Mouse (Mus musculus) forebrain, embryonic 13.5 days (tissue): ENCODE measurements at regions not wholly inside any gene's neighbourhood (a gene's known extent, or its start where the extent isn't known, plus 50 kb on each side); places are given as distances from the start of the nearest gene placed in this dataset.
"Not testable (repeated sequence)": the region's sequence is repeated elsewhere in the genome, so short reads cannot be mapped to it uniquely, and the experiment has no call there.

Experiments used
- ATAC-seq: fragments of 200-750 bp; cut with Nextera tagmentation; 2 replicates; pipeline ENCODE4 v1.8.0; 2017
- H3K27ac ChIP-seq: fragments of 300-500 bp; sonication (generic); 2 replicates; pipeline ENCODE4 v1.5.1; 2015; ENCODE audit warnings: inconsistent platforms, mild to moderate bottlenecking, moderate library complexity
- H3K27me3 ChIP-seq: fragments of 300-500 bp; sonication (generic); 2 replicates; pipeline ENCODE4 v1.6.1; 2015; ENCODE audit warnings: mild to moderate bottlenecking, inconsistent platforms
- H3K36me3 ChIP-seq: fragments of 300-500 bp; sonication (generic); 2 replicates; pipeline ENCODE4 v1.6.1; 2015; ENCODE audit warnings: mild to moderate bottlenecking, inconsistent platforms; ENCODE audit not compliant: poor library complexity, severe bottlenecking
- H3K4me1 ChIP-seq: fragments of 300-500 bp; sonication (generic); 2 replicates; pipeline ENCODE4 v1.6.1; 2015; ENCODE audit warnings: inconsistent platforms
- H3K4me2 ChIP-seq: fragments of 300-500 bp; sonication (generic); 2 replicates; pipeline ENCODE4 v1.6.1; 2015; ENCODE audit warnings: inconsistent platforms, mild to moderate bottlenecking, moderate library complexity
- H3K4me3 ChIP-seq: fragments of 300-500 bp; sonication (generic); 2 replicates; pipeline ENCODE4 v1.5.1; 2015; ENCODE audit warnings: mild to moderate bottlenecking, inconsistent platforms
- H3K9ac ChIP-seq: fragments of 300-500 bp; sonication (generic); 2 replicates; pipeline ENCODE4 v1.6.1; 2015; ENCODE audit warnings: mild to moderate bottlenecking, inconsistent platforms
- H3K9me3 ChIP-seq: fragments of 300-500 bp; sonication (generic); replicated peaks from 2 replicates; pipeline ENCODE4 v1.6.1; 2016; ENCODE audit warnings: inconsistent platforms
- WGBS: fragments of 180-500 bp; shearing (Covaris S2); methylation state at CpG from one replicate; pipeline ENCODE4 v1.1.7; 2015; 5-methylcytosine and 5-hydroxymethylcytosine counted together

GRCm38 (mm10) chr2:17858326-17858725, 127.1 kb upstream of the Nebl start:
- ATAC-seq, result no peak
- Histone ChIP-seq H3K4me1 (peaks cover 34% of the 10 kb centered on the region), H3K36me3 (no peaks in the 10 kb centered on the region), H3K27ac (no peak overlapping the region), H3K27me3 (peaks cover 2% of the 10 kb centered on the region; the same call in 1 of the 2 replicates), H3K9me3 (no peaks in the 10 kb centered on the region), H3K9ac (no peak overlapping the region), H3K4me2 (no peak overlapping the region), H3K4me3 (no peak overlapping the region)
- 63% methylated on average over 8 of the region's 8 CpGs for WGBS

- no peak overlapping the region for H3K27ac ChIP-seq
- peaks cover 31% of the 10 kb centered on the region for H3K4me1 ChIP-seq
- 92% methylated on average over 11 of the region's 11 CpGs for WGBS
- no peaks in the 10 kb centered on the region for H3K36me3 ChIP-seq
- no peak overlapping the region for H3K4me3 ChIP-seq
- H3K9ac ChIP-seq, result no peak overlapping the region
- no peak for ATAC-seq
- no peak overlapping the region for H3K4me2 ChIP-seq
- no peaks in the 10 kb centered on the region for H3K9me3 ChIP-seq
- H3K27me3 ChIP-seq, result no peaks in the 10 kb centered on the region
Observed at GRCm38 (mm10) chr2:17855566-17856264, 124.5 kb upstream of the Nebl start.

GRCm38 (mm10) chr2:17854088-17854487, 122.8 kb upstream of the Nebl start:
- Histone ChIP-seq H3K4me1 (peaks cover 28% of the 10 kb centered on the region), H3K9ac (no peak overlapping the region), H3K4me2 (no peak overlapping the region), H3K4me3 (no peak overlapping the region), H3K9me3 (no peaks in the 10 kb centered on the region), H3K36me3 (no peaks in the 10 kb centered on the region), H3K27me3 (no peaks in the 10 kb centered on the region), H3K27ac (no peak overlapping the region)
- WGBS, result 37% methylated on average over 3 of the region's 3 CpGs
- ATAC-seq, result no peak

- no peak overlapping the region for H3K27ac ChIP-seq
- H3K4me1 ChIP-seq, result peaks cover 28% of the 10 kb centered on the region
- H3K4me2 ChIP-seq, result peak overlapping the region; percentile 45
- no peak overlapping the region for H3K4me3 ChIP-seq
- H3K9ac ChIP-seq, result no peak overlapping the region
- no peaks in the 10 kb centered on the region for H3K27me3 ChIP-seq
- H3K36me3 ChIP-seq, result no peaks in the 10 kb centered on the region
- peak; percentile 78 for ATAC-seq
- 22% methylated on average over 11 of the region's 11 CpGs for WGBS
- H3K9me3 ChIP-seq, result no peaks in the 10 kb centered on the region
Observed at GRCm38 (mm10) chr2:17853500-17854011, 122.3 kb upstream of the Nebl start.

GRCm38 (mm10) chr2:17852740-17853499, 121.7 kb upstream of the Nebl start:
- H3K9ac ChIP-seq, result 0 out of 2 replicates have a peak overlapping the region, but pooled peaks have one; percentile 4
- H3K4me3 ChIP-seq, result peak overlapping the region; percentile 3; the same call in 1 of the 2 replicates
- H3K36me3 ChIP-seq, result no peaks in the 10 kb centered on the region
- peaks cover 22% of the 10 kb centered on the region for H3K4me1 ChIP-seq
- H3K4me2 ChIP-seq, result peak overlapping the region; percentile 45
- WGBS, result 4% methylated on average over 16 of the region's 16 CpGs
- no peak for ATAC-seq
- H3K27ac ChIP-seq, result no peak overlapping the region
- no peaks in the 10 kb centered on the region for H3K9me3 ChIP-seq
- no peaks in the 10 kb centered on the region for H3K27me3 ChIP-seq

- H3K4me3 ChIP-seq, result no peak overlapping the region
- peaks cover 20% of the 10 kb centered on the region for H3K4me1 ChIP-seq
- no peaks in the 10 kb centered on the region for H3K27me3 ChIP-seq
- no peak overlapping the region for H3K27ac ChIP-seq
- WGBS, result 86% methylated on average over 4 of the region's 4 CpGs
- no peak for ATAC-seq
- no peaks in the 10 kb centered on the region for H3K9me3 ChIP-seq
- no peak overlapping the region for H3K9ac ChIP-seq
- H3K36me3 ChIP-seq, result no peaks in the 10 kb centered on the region
- H3K4me2 ChIP-seq, result no peak overlapping the region
Observed at GRCm38 (mm10) chr2:17850741-17851140, 119.5 kb upstream of the Nebl start.

GRCm38 (mm10) chr2:17849267-17849666, 118.0 kb upstream of the Nebl start:
- no peaks in the 10 kb centered on the region for H3K9me3 ChIP-seq
- no peaks in the 10 kb centered on the region for H3K27me3 ChIP-seq
- WGBS, result 42% methylated on average over 4 of the region's 4 CpGs
- no peak overlapping the region for H3K9ac ChIP-seq
- H3K27ac ChIP-seq, result no peak overlapping the region
- H3K4me2 ChIP-seq, result no peak overlapping the region
- peaks cover 25% of the 10 kb centered on the region for H3K4me1 ChIP-seq
- H3K36me3 ChIP-seq, result no peaks in the 10 kb centered on the region
- no peak overlapping the region for H3K4me3 ChIP-seq
- ATAC-seq, result no peak

GRCm38 (mm10) chr2:17845447-17846092, 114.3 kb upstream of the Nebl start:
- WGBS, result 85% methylated on average over 7 of the region's 7 CpGs
- H3K9ac ChIP-seq, result not testable (repeated sequence)

GRCm38 (mm10) chr2:17844662-17845446, 113.6 kb upstream of the Nebl start:
- H3K9me3 ChIP-seq, result no peaks in the 10 kb centered on the region
- 77% methylated on average over 8 of the region's 8 CpGs for WGBS
- H3K4me2 ChIP-seq, result no peak overlapping the region
- no peak for ATAC-seq
- H3K4me3 ChIP-seq, result no peak overlapping the region
- no peaks in the 10 kb centered on the region for H3K36me3 ChIP-seq
- no peak overlapping the region for H3K9ac ChIP-seq
- H3K27me3 ChIP-seq, result no peaks in the 10 kb centered on the region
- peaks cover 24% of the 10 kb centered on the region for H3K4me1 ChIP-seq
- H3K27ac ChIP-seq, result no peak overlapping the region

More at GRCm38 (mm10) chr2:17845447-17846092, 114.3 kb upstream of the Nebl start:
- not testable (repeated sequence) for H3K36me3 ChIP-seq, H3K9me3 ChIP-seq, H3K4me2 ChIP-seq, H3K27me3 ChIP-seq, H3K4me3 ChIP-seq, ATAC-seq, H3K27ac ChIP-seq
- H3K4me1 ChIP-seq, result peaks cover 17% of the 10 kb centered on the region

- Histone ChIP-seq H3K27ac (no peak overlapping the region), H3K9me3 (no peaks in the 10 kb centered on the region), H3K27me3 (no peaks in the 10 kb centered on the region), H3K4me2 (no peak overlapping the region), H3K9ac (no peak overlapping the region), H3K36me3 (no peaks in the 10 kb centered on the region), H3K4me1 (peaks cover 49% of the 10 kb centered on the region), H3K4me3 (no peak overlapping the region)
- 40% methylated on average over 3 of the region's 3 CpGs for WGBS
- no peak; the same call in 1 of the 2 replicates for ATAC-seq
Observed at GRCm38 (mm10) chr2:17841963-17842362, 110.7 kb upstream of the Nebl start.

GRCm38 (mm10) chr2:17841546-17841945, 110.3 kb upstream of the Nebl start:
- H3K27ac ChIP-seq, result peak overlapping the region; percentile 68
- H3K4me1 ChIP-seq, result peaks cover 49% of the 10 kb centered on the region
- no peaks in the 10 kb centered on the region for H3K9me3 ChIP-seq
- no peak overlapping the region for H3K4me2 ChIP-seq
- no peak overlapping the region for H3K9ac ChIP-seq
- H3K36me3 ChIP-seq, result no peaks in the 10 kb centered on the region
- no peak overlapping the region for H3K4me3 ChIP-seq
- no peaks in the 10 kb centered on the region for H3K27me3 ChIP-seq
- 40% methylated on average over 2 of the region's 2 CpGs for WGBS
- ATAC-seq, result peak; percentile 48; the same call in 1 of the 2 replicates
